Mouse (Mus musculus): ENCODE data around the gene Tuba1c.
A peak's percentile ranks its signal among the peaks of the same experiment; 100 is the strongest.
"Not testable (repeated sequence)": the region's sequence is repeated elsewhere in the genome, so short reads cannot be mapped to it uniquely, and the experiment has no call there.

Tuba1c gene

DNA sequence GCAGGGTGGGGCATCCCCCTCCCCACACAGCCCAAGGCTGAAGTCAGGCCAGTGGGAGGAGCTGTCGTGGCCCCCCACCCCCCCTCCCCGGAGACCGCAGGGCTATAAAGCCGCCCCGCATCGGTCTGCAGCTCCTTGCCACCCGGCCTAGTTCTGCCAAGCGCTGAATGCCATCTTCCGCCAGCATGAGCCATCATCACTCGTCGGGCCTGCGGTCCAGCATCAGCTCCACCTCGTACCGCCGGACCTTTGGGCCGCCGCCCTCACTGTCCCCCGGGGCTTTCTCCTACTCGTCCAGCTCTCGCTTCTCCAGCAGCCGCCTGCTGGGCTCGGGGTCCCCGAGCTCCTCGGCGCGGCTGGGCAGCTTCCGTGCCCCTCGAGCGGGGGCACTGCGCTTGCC, 25.3 kb downstream of the Tuba1c start, which contains the start of gene Prph:
TSS of gene Prph (plus strand) at position 135 of the 400 bp plus-strand sequence.
- no peak for DNase-seq (ENCODE audit: extremely low spot score, low spot score)

DNA sequence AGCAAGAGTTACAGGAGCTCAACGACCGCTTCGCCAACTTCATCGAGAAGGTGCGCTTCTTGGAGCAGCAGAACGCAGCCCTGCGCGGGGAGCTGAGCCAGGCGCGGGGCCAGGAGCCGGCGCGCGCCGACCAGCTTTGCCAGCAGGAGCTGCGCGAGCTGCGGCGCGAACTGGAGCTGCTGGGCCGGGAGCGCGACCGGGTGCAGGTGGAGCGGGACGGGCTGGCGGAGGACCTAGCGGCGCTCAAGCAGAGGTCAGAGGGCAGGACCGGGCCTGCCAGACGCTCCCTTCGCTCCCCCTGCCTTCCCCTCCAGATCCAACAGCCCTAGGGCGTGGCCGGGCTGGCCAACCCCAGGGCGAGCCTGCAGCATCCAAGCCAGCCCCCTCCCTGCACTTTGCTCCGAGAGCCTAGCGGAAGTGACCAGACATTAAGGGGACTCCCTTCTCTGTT, 25.8 kb downstream of the Tuba1c start:
- DNase-seq (ENCODE audit: extremely low spot score, low spot score) = peak; percentile 71

DNA sequence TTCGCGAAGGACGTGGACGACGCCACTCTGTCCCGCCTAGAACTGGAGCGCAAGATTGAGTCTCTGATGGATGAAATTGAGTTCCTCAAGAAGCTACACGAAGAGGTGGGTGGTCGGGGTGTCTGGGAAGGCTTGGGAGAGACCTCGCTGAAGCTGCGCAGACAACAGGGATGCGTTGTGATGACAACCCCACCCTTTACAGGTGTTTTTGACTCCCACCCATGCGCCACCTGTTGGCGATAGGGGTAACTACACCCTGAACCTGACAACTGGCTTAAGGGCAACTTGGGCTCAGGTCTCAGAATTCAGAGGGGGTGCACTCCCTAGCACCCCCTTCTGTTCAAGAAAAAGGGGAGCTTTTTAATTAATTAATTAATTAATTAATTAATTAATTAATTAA, 26.6 kb downstream of the Tuba1c start:
- peak; percentile 56 for DNase-seq (ENCODE audit: extremely low spot score, low spot score)

DNA sequence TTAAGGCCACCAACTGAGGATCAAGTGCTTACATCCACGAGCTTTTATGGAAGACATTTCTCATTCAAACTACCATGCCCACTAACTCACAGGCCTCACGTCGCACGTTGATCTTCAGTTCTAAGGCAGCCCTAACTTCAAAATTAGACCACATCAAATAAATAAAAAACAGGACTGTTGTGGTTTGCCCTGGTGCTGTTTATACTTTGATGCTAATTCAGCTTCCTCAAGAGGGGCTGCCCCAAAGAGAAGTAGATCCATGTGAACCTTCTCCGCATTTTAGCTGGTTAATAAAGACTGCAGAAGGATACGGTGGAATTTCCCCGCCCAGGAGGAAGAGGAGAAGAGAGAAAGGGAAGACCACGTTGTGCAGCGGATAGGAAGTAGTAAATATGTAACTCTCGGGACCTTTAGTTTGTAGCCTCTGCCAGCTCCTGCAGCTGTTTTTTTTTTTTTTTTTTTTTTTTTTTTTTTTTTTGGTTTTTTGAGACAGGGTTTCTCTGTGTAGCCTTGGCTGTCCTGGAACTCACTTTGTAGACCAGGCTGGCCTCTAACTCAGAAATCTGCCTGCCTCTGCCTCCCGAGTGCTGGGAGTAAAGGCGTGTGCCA, 36.0 kb downstream of the Tuba1c start:
- DNase-seq (ENCODE audit: extremely low spot score, low spot score) = no peak

DNA sequence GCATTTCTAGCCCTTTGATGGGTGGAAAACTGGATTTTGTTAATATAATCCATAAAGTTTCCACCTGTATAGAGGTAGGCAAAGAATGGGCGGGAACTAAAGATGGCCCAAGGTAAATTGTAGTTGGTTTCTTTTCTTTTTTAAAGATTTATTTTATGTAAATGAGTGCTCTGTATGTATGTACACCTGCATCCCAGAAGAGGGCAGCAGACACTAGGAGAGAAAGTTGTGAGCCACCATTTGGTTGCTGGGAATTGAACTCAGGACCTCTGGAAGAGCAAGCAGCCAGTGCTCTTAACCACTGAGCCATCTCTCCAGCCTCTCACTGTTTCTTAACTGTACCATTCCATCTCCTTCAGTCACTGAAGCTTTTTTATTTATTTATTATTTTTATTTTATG, 42.3 kb downstream of the Tuba1c start:
- DNase-seq (ENCODE audit: extremely low spot score, low spot score) = no peak

DNA sequence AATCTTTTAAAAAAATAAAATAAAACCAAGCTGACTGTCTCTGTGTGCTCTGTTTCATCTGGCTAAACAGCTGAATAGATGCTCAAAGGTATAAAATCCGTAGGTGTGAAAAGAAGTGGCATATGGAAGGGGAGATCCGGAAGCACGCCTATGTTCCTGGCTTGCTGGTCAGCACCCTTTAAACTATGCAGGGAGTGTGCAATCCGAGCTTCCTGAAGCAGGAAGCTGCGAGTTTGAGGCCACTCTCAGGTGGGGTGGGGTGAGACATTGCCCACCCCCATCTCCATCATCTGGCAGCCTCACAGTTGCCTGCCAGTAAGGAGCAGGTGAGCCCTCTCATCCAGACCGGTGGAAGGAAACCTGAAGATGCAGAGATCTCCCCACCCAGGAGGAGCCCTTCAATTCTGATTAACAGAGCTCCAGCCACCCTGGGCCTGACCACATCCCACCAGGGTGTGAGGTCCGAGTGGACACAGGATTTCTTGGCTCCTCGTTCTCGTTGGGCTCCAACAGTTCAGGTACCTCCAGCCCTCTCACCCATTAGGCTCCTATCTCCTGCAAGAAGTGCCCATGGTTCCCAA, 44.4 kb downstream of the Tuba1c start, which contains the start of gene Troap:
TSS of gene Troap (plus strand) at position 557 of the 581 bp plus-strand sequence.
- no peak for DNase-seq (ENCODE audit: extremely low spot score, low spot score)

DNA sequence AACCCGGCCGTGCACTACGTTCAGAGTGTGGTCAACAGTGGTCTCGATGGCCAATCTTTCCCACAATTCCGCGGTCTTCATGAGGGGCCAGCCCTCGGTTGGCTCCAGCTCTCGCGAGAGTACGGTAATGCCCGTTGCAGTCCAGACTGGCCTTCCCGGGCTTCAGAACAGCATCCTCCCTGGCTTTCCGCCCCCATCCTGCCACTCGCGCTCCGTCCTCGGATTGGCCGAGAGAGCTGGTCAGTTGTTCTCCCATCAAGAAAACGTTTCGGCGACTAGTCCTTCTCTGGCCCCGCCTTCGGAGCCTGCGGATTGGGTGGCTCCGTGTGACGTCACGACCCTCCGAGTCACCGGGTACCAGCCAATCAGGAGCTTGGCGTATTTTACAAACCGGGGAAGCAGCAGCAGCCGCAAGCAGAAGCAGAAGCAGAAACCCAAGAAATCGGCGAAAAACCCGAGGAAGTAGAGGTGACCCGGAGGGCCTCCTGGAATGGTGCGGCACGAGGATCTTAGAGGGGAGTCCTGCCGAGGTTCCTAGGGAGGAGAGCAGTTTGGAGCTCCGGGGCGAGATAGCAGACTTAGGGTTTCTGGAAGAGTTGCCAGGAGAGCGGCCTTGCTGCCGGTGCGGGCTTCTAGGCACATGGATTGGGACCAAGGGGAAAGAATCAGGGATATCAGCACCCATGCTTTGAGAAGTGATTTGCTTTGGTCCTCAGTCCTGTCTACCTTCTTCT, 45.1 kb downstream of the Tuba1c start:
- peak; percentile 97 for DNase-seq (ENCODE audit: extremely low spot score, low spot score)

DNA sequence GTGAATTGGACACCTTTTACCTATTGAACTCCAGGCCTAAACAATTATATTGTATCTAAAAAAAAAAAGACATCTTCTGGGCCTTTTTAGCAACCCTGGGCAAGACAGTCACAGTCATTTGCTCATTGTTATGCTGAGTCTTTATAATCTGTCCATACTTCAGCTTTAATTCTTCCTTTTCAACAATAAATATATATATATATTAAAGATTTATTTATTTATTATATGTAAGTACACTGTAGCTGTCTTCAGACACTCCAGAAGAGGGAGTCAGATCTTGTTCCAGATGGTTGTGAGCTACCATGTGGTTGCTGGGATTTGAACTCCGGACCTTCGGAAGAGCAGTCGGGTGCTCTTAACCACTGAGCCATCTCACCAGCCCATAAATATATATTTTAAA, 46.3 kb downstream of the Tuba1c start:
- DNase-seq (ENCODE audit: extremely low spot score, low spot score) = not testable (repeated sequence)

DNA sequence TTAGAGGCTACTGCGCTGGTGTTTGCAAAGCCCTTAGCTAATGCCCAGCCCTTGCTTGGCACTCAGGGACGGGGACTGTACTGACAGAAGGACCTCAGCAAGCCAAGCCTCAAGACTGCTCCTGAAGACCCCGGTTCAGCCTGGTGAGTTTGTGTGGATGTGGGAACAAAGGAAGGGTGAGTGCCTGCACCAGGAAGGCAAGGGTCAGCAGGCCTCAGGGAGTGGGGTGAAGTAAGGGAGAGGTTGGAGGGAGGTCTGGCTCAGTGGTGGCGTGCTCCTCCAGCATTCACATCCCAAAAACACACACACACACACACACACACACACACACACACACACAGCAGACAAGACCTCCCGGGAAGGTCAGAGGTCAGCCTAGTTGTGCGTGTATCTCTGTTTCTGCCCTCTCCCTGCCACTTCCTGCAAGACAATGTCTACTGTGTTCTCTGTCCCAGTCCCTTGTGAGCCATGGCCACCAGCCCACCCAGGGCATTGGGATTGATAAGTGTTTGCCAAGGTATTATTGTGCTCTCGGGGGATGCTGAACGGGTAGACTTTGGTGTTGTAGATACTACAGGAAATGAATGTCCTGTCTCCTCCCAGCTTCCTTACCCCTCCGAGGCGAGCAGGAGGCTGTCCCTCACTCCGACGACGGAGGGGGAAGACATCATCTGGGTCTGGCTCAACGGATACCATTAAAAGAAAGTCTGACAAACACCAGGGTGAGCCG, 48.7 kb downstream of the Tuba1c start:
- DNase-seq (ENCODE audit: extremely low spot score, low spot score) = no peak

DNA sequence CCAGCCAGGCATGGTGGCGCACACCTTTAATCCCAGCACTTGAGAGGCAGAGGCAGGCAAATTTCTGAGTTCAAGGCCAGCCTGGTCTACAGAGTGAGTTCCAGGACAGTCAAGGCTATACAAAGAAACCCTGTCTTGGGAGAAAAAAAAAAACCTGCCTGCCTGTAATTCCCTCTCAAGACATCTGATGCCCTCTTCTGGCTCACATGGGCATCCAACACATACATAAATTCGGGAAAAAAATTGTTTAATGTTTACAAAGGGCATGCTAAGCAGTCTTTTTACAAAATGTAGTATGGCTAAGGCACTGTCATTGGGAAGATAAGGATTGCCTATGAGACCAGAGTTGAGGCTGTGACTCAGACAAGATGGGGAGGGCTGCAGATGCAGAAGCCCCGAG, 50.1 kb downstream of the Tuba1c start:
- no peak for DNase-seq (ENCODE audit: extremely low spot score, low spot score)

DNA sequence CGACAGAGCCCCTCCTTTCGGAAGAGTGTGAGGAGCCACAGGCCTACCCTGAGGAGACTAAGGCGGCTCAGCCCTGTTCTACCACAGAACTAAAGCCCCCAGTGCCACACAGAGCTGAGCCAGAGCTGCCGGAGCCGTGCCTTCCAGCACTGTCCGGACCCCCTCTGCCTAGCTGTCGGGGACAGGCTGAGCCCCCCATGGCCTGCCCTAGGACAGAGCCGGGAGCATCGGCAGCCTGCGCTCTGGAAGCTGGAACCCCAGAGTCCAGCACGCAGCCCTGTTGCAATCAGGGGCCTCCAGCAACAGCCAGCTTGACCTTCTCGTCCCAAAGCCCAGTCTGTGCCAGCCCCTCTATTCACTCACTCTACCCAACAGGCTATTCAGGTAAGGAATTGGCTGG, 52.6 kb downstream of the Tuba1c start:
- DNase-seq (ENCODE audit: extremely low spot score, low spot score) = no peak

DNA sequence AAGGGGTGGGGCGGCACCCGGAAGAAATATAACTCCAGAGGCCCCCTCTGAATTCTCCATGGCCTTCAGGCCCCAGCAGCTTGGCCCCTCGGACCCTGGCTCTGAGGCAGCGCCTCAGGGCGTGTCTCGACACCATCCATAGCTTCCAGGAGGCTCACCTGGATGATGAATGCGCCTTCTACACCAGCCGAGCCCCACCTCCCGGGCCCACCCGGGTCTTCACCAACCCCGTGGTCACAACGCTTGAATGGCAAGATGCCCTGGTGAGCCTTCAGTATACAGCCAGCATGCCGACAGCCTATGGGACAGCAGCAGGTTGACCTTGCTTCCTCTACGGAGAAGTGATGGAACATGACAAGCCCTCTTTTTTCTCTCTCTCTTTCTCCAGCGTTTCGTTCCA, 53.1 kb downstream of the Tuba1c start:
- DNase-seq (ENCODE audit: extremely low spot score, low spot score) = no peak

DNA sequence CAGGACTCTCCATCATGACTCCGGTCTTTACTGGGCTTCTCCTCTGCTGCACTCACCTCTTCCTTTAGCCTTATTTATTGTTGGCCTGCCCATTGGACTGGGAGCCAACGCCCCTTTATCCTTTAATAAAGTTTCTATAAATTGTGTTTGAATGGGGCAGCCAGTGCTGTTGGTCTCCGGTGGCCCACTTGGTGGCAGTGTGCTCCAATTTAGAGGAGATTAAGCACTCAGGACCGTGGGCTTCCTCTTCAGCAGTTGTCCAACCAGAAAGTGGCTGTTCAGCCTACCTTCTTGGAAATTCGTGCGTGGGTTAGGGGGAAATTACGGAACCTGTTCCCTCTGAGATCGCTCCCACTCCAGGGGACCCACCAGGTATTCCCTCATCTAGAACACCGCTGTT, 53.6 kb downstream of the Tuba1c start:
- no peak for DNase-seq (ENCODE audit: extremely low spot score, low spot score)

DNA sequence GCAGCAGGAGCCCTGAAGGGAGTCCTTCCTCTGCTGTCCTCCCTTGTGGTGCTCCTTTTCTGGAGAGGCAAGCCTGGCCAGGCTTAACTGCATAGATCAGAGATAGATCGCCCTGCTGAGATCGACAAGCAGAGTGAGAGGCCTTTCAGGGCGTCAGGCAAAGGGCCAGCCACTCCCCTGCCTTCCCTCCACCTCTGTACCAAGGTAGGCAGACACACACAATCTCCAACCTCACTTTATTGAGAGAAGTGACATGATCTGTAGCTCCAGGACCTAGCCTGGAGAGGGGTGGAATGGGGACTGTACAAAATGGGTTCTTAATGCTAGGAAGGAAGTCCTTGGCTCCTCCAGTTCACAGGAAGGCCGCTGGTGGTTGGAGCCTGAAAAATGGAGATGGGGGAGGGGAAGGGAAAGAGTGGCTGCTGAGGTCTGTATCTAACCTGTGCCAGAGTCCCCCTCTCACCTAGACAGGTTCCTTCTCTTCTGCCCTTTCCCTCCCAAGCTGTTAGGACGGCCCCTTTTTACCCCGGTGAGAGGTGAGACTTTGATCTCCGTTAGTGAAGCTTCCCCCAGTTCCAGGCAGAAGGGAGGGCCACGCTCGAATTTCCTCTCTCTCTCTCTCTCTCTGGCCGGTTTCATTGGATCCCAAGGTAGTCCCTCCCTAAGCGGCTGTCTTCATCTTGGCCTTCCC, 54.3 kb downstream of the Tuba1c start:
- no peak for DNase-seq (ENCODE audit: extremely low spot score, low spot score)

DNA sequence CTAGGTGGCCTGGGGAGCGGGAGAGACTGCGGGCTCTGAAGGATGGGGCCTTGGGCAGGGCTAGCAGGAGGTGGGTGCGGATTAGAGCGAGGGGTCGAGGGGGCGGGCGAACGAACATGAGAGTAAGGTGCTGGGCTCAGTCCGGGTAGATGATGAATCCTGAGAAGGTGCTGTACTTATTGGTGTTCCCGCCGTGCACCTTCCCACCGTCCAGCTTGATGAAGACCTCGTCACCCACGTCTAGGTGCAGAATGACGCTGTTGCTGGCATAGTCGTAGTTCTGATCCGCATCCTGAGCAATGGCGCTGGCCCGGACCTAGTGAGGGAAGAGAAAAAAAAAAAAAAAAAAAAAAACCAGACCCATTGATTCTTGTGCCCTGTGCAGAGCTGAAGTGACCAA, 54.9 kb downstream of the Tuba1c start:
- no peak for DNase-seq (ENCODE audit: extremely low spot score, low spot score)

DNA sequence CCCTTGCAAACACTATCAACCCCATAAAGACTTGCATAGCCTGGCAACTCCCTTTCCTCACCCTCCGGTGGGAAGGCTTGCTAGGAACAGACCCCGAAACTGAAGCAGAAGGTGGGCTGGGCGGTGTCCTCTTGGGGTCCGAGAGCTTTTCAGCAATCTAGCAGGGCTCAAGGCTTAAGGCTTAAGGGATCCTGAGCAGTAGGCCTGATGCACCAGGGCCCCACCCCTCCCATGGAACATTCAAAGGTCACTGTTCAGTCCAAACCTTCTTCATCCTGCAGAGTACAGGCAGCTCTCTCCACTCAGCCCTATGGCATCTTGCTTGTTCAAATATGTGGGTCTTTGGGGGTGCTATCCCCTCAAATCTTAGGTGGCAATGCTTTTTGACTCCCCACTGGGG, 56.3 kb downstream of the Tuba1c start:
- no peak for DNase-seq (ENCODE audit: extremely low spot score, low spot score)

DNA sequence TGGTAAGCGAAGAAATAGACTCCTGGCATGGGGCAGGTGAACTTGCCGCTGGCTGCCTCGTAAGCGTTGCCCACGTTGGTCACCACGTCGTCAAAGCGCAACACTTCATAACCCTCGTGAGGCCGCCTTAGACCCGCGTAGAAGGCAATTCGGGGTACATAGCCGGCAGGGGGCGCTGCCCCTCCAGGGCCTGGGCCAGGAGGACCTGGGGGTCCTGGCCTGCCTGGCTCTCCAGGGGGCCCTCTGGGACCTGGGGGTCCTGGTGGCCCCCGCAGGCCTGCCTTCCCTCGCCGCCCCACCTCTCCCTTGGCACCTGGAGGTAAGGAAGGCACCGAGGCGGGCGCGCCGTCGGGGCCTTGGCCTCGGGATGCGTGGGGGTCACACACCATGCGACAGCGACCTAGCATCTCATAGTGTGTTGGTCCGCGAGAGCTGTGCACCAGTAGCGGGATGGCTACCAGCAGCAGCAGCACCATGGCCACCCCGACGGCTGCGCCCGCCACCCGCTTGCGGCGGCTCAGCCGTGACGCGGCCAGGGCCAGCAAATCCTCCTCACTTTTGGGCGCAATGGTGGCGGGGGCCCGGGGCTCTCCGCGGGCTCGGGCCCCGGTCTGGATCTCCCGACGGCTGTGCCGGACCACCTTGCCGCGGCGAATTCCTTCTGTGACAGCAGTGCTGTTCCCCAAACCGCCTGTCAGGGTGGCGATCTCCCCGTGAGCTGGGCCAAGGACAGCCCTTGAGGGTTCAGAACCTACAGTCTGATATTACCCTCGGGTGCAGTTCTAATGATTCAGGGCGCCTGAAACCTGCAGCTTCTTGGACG, 57.8 kb downstream of the Tuba1c start, which contains the start of gene C1ql4:
TSS of gene C1ql4 (minus strand) at position 565 of the 823 bp plus-strand sequence.
- DNase-seq (ENCODE audit: extremely low spot score, low spot score) = peak; percentile 61
